Mouse (Mus musculus): ENCODE measurements around the gene Sub1. TPM values are rescaled to one million over a fixed set of nuclear protein-coding genes. Genes with fewer than 3 reads are reported as not detected.

The Sub1 gene
- polyA plus RNA-seq, 1 experiment from 2014 or later: 608 TPM

GRCm38 (mm10) chr15:11994006-11994405 is 2.8 kb downstream of the Sub1 start:
- Histone ChIP-seq H3K36me3 (ENCODE audit: insufficient read depth, low read length) (peaks cover 7% of the 10 kb centered on the region; the same call in 1 of the 2 replicates), H3K4me2 (replicated peaks; ENCODE audit: low read depth, low read length) (peak overlapping the region; percentile 62), H3K27ac (ENCODE audit: low read length) (no peak overlapping the region), H3K27me3 (replicated peaks; ENCODE audit: insufficient read depth, low read length) (no peaks in the 10 kb centered on the region), H3K4me3 (ENCODE audit: low read depth, low read length) (peak overlapping the region; percentile 100), H3K9me3 (ENCODE audit: low read length) (no peaks in the 10 kb centered on the region), H3K4me1 (ENCODE audit: insufficient read depth, low read depth, low read length) (peaks cover 10% of the 10 kb centered on the region; the same call in 1 of the 2 replicates), H3K9ac (replicated peaks; ENCODE audit: low read depth) (no peak overlapping the region)
- no peak for ATAC-seq
- no peak for DNase-seq (ENCODE audit: low spot score)
- WGBS: 48% methylated on average over 2 of the region's 2 CpGs
- TF ChIP-seq EP300 (IDR thresholded peaks at IDR 0.05) (no peak), CTCF (IDR thresholded peaks at IDR 0.05) (no peak)

- Histone ChIP-seq H3K27ac (ENCODE audit: low read length) (no peak overlapping the region), H3K4me1 (ENCODE audit: insufficient read depth, low read depth, low read length) (peaks cover 10% of the 10 kb centered on the region), H3K4me3 (ENCODE audit: low read depth, low read length) (no peak overlapping the region), H3K36me3 (ENCODE audit: insufficient read depth, low read length) (peaks cover 12% of the 10 kb centered on the region; the same call in 1 of the 2 replicates), H3K4me2 (replicated peaks; ENCODE audit: low read depth, low read length) (no peak overlapping the region), H3K9me3 (ENCODE audit: low read length) (no peaks in the 10 kb centered on the region), H3K27me3 (replicated peaks; ENCODE audit: insufficient read depth, low read length) (no peaks in the 10 kb centered on the region), H3K9ac (replicated peaks; ENCODE audit: low read depth) (no peak overlapping the region)
- ATAC-seq: no peak
- DNase-seq (ENCODE audit: low spot score): peak; percentile 64
- 45% methylated on average over 3 of the region's 3 CpGs for WGBS
- TF ChIP-seq CTCF (IDR thresholded peaks at IDR 0.05): peak; percentile 56
- TF ChIP-seq EP300 (IDR thresholded peaks at IDR 0.05): no peak
Measured at GRCm38 (mm10) chr15:11991552-11992113, 5.2 kb downstream of the Sub1 start.

GRCm38 (mm10) chr15:11988580-11988979 is 8.2 kb downstream of the Sub1 start:
- 67% methylated on average over 4 of the region's 4 CpGs for WGBS
- Histone ChIP-seq H3K4me2 (replicated peaks; ENCODE audit: low read depth, low read length) (no peak overlapping the region), H3K9me3 (ENCODE audit: low read length) (no peaks in the 10 kb centered on the region), H3K27ac (ENCODE audit: low read length) (peak overlapping the region; percentile 9), H3K4me3 (ENCODE audit: low read depth, low read length) (no peak overlapping the region), H3K36me3 (ENCODE audit: insufficient read depth, low read length) (peaks cover 31% of the 10 kb centered on the region), H3K27me3 (replicated peaks; ENCODE audit: insufficient read depth, low read length) (no peaks in the 10 kb centered on the region), H3K9ac (replicated peaks; ENCODE audit: low read depth) (no peak overlapping the region), H3K4me1 (ENCODE audit: insufficient read depth, low read depth, low read length) (no peaks in the 10 kb centered on the region; the same call in 1 of the 2 replicates)
- DNase-seq (ENCODE audit: low spot score) (no peak), ATAC-seq (no peak)
- no peak for TF ChIP-seq CTCF (IDR thresholded peaks at IDR 0.05)
- no peak for TF ChIP-seq EP300 (IDR thresholded peaks at IDR 0.05)

GRCm38 (mm10) chr15:11987892-11988291 is 8.9 kb downstream of the Sub1 start:
- H3K9ac ChIP-seq (replicated peaks; ENCODE audit: low read depth): no peak overlapping the region
- DNase-seq (ENCODE audit: low spot score): peak; percentile 82
- no peaks in the 10 kb centered on the region for H3K9me3 ChIP-seq (ENCODE audit: low read length)
- no peak overlapping the region for H3K4me3 ChIP-seq (ENCODE audit: low read depth, low read length)
- TF ChIP-seq EP300 (IDR thresholded peaks at IDR 0.05): peak; percentile 85
- no peak for TF ChIP-seq CTCF (IDR thresholded peaks at IDR 0.05)
- peak overlapping the region; percentile 17 for H3K27ac ChIP-seq (ENCODE audit: low read length)
- peak; percentile 97 for ATAC-seq
- 31% methylated on average over 2 of the region's 2 CpGs for WGBS
- no peak overlapping the region for H3K4me2 ChIP-seq (replicated peaks; ENCODE audit: low read depth, low read length)
- peaks cover 37% of the 10 kb centered on the region for H3K36me3 ChIP-seq (ENCODE audit: insufficient read depth, low read length)
- no peaks in the 10 kb centered on the region for H3K27me3 ChIP-seq (replicated peaks; ENCODE audit: insufficient read depth, low read length)
- H3K4me1 ChIP-seq (ENCODE audit: insufficient read depth, low read depth, low read length): no peaks in the 10 kb centered on the region; the same call in 1 of the 2 replicates

- H3K36me3 ChIP-seq (ENCODE audit: insufficient read depth, low read length): peaks cover 38% of the 10 kb centered on the region
- no peak for TF ChIP-seq CTCF (IDR thresholded peaks at IDR 0.05)
- TF ChIP-seq EP300 (IDR thresholded peaks at IDR 0.05): no peak
- H3K4me3 ChIP-seq (ENCODE audit: low read depth, low read length): no peak overlapping the region
- no peaks in the 10 kb centered on the region for H3K9me3 ChIP-seq (ENCODE audit: low read length)
- ATAC-seq: no peak
- H3K4me2 ChIP-seq (replicated peaks; ENCODE audit: low read depth, low read length): no peak overlapping the region
- H3K4me1 ChIP-seq (ENCODE audit: insufficient read depth, low read depth, low read length): no peaks in the 10 kb centered on the region
- no peaks in the 10 kb centered on the region for H3K27me3 ChIP-seq (replicated peaks; ENCODE audit: insufficient read depth, low read length)
- no peak overlapping the region for H3K9ac ChIP-seq (replicated peaks; ENCODE audit: low read depth)
- 67% methylated on average over 2 of the region's 2 CpGs for WGBS
- H3K27ac ChIP-seq (ENCODE audit: low read length): no peak overlapping the region
- no peak for DNase-seq (ENCODE audit: low spot score)
Measured at GRCm38 (mm10) chr15:11981985-11982384, 14.8 kb downstream of the Sub1 start.

GRCm38 (mm10) chr15:11981501-11981900 is 15.3 kb downstream of the Sub1 start:
- TF ChIP-seq CTCF (IDR thresholded peaks at IDR 0.05): no peak
- H3K36me3 ChIP-seq (ENCODE audit: insufficient read depth, low read length): peaks cover 38% of the 10 kb centered on the region

More at GRCm38 (mm10) chr15:11981501-11981900, 15.3 kb downstream of the Sub1 start:
- Histone ChIP-seq H3K9ac (replicated peaks; ENCODE audit: low read depth) (no peak overlapping the region), H3K4me2 (replicated peaks; ENCODE audit: low read depth, low read length) (no peak overlapping the region), H3K27ac (ENCODE audit: low read length) (no peak overlapping the region), H3K4me1 (ENCODE audit: insufficient read depth, low read depth, low read length) (no peaks in the 10 kb centered on the region), H3K4me3 (ENCODE audit: low read depth, low read length) (no peak overlapping the region), H3K27me3 (replicated peaks; ENCODE audit: insufficient read depth, low read length) (no peaks in the 10 kb centered on the region), H3K9me3 (ENCODE audit: low read length) (no peaks in the 10 kb centered on the region)
- DNase-seq (ENCODE audit: low spot score) (no peak), ATAC-seq (no peak)
- WGBS: 72% methylated on average over 8 of the region's 8 CpGs
